Mouse (Mus musculus): ENCODE results near the gene Nrxn3.

- TF ChIP-seq CTCF (IDR thresholded peaks at IDR 0.05; ENCODE audit: control insufficient read depth, insufficient read depth, insufficient replicate concordance, low read depth, low read length) (no peak), POLR2A (IDR thresholded peaks at IDR 0.05; ENCODE audit: control insufficient read depth, low read depth, low read length) (no peak)
Observed at GRCm38 (mm10) chr12:89963073-89963472, 1240.4 kb downstream of the Nrxn3 start.
